Mouse (Mus musculus) hindbrain, embryonic 15.5 days (tissue): ENCODE results near the gene Odf3l1. TPM values are rescaled to one million over a fixed set of nuclear protein-coding genes. Genes with fewer than 3 reads are reported as not detected.

Experiments used
- ATAC-seq: fragments of 200-750 bp; cut with Nextera tagmentation; 2 replicates; pipeline ENCODE4 v1.8.0; 2017; ENCODE audit warnings: low read depth, moderate number of reproducible peaks, moderate TSS enrichment; ENCODE audit not compliant: low FRiP score
- H3K27ac ChIP-seq: fragments of 300-500 bp; sonication (generic); replicated peaks from 2 replicates; pipeline ENCODE4 v1.5.1; 2015; ENCODE audit warnings: mild to moderate bottlenecking, inconsistent platforms
- H3K27me3 ChIP-seq: fragments of 300-500 bp; sonication (generic); 2 replicates; pipeline ENCODE4 v1.6.1; 2015; ENCODE audit warnings: control low read depth, inconsistent platforms
- H3K36me3 ChIP-seq: fragments of 300-500 bp; sonication (generic); 2 replicates; pipeline ENCODE4 v1.6.1; 2015; ENCODE audit warnings: control low read depth, inconsistent platforms
- H3K4me1 ChIP-seq: fragments of 300-500 bp; sonication (generic); replicated peaks from 2 replicates; pipeline ENCODE4 v1.6.1; 2015; ENCODE audit warnings: control low read depth, inconsistent platforms
- H3K4me2 ChIP-seq: fragments of 300-500 bp; sonication (generic); 2 replicates; pipeline ENCODE4 v1.6.1; 2015; ENCODE audit warnings: moderate library complexity, mild to moderate bottlenecking, inconsistent platforms
- H3K4me3 ChIP-seq: fragments of 300-500 bp; sonication (generic); 2 replicates; pipeline ENCODE4 v1.5.1; 2015; ENCODE audit warnings: mild to moderate bottlenecking, inconsistent platforms
- H3K9ac ChIP-seq: fragments of 300-500 bp; sonication (generic); 2 replicates; pipeline ENCODE4 v1.6.1; 2015; ENCODE audit warnings: inconsistent platforms
- H3K9me3 ChIP-seq: fragments of 300-500 bp; sonication (generic); 2 replicates; pipeline ENCODE4 v1.6.1; 2016; ENCODE audit warnings: control low read depth, inconsistent platforms
- WGBS: fragments of 180-500 bp; shearing (Covaris S2); methylation state at CpG from one replicate; pipeline ENCODE4 v1.1.7; 2015; 5-methylcytosine and 5-hydroxymethylcytosine counted together
- polyA plus RNA-seq: library from polyadenylated mRNA; unstranded; fragments of >200 nt; fragmentation: Nextera tagmentation; extraction: Ambion mirVana; gene quantifications from 2 replicates; pipeline ENCODE4 v1.2.1, GENCODE M21; 2015

Odf3l1 gene
- polyA plus RNA-seq, 1 experiment from 2014 or later: 0.12 TPM

DNA sequence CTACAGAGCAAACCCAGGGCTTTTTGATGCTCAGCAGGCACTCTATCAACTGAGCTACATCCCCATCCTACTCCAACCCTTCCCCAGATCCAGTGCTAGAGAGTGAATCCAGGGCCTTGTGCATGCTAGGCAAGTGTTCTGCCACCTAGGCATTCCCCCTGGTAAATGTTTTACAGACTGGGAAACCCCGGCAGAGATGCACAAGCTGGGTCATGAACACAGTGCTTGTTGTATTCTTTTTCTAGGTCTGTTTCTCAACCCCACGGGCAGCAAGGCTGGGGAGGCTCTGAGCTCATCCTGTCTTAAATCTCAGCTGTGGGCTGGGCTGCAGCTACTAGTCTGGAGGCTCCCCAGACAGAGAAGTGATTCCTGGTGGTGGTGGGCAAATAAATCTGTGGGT, 1.6 kb downstream of the Odf3l1 start:
- ATAC-seq: no peak
- 59% methylated on average over 2 of the region's 2 CpGs for WGBS
- H3K27ac ChIP-seq: no peak overlapping the region
- no peak overlapping the region for H3K9ac ChIP-seq
- peaks cover 21% of the 10 kb centered on the region for H3K27me3 ChIP-seq
- no peaks in the 10 kb centered on the region for H3K9me3 ChIP-seq
- H3K4me3 ChIP-seq: no peak overlapping the region
- no peak overlapping the region for H3K4me2 ChIP-seq
- H3K36me3 ChIP-seq: no peaks in the 10 kb centered on the region
- peaks cover 15% of the 10 kb centered on the region for H3K4me1 ChIP-seq

DNA sequence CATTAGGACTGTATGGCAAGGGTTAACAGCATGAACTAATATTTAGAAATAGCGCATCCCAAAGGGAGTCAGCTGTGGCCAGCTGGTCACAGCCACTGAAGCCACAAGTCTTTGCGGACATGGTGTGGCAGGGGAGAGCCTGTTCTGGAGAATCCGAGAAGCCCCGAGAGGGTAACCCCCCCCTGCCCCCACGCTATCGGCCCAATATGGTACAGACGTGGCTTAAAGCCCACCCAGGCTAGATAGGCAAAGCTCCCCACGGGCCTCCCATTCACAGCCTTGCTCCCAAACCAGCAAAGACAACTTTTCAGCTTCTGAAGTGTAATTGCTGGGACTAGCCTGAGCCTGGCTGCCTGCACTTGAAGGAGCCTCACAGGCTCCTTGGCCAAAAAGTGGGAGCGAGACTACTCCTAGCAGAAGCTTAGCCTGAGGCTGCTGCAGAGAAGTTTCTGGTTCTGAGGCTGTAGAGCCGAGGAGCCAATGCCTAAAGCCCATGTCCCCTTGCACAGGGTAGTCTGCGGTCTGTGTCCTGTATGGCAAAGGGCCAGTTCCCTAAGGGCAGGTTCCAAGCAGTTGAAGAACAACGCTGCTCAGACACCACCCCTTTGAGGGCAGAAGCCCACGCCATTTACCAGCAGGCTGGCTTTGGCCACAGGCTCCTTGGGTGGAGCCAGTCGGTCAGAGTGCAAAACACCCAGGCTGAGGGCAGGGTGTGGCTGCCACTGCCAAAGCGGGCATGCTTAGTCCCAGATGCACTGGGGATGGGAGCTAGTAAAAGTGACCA, 3.8 kb downstream of the Odf3l1 start:
- no peaks in the 10 kb centered on the region for H3K9me3 ChIP-seq
- H3K27me3 ChIP-seq: peaks cover 19% of the 10 kb centered on the region
- no peak for ATAC-seq
- H3K9ac ChIP-seq: no peak overlapping the region
- no peaks in the 10 kb centered on the region for H3K36me3 ChIP-seq
- H3K4me3 ChIP-seq: no peak overlapping the region
- H3K4me1 ChIP-seq: peaks cover 13% of the 10 kb centered on the region
- no peak overlapping the region for H3K4me2 ChIP-seq
- WGBS: 65% methylated on average over 15 of the region's 15 CpGs
- H3K27ac ChIP-seq: no peak overlapping the region

DNA sequence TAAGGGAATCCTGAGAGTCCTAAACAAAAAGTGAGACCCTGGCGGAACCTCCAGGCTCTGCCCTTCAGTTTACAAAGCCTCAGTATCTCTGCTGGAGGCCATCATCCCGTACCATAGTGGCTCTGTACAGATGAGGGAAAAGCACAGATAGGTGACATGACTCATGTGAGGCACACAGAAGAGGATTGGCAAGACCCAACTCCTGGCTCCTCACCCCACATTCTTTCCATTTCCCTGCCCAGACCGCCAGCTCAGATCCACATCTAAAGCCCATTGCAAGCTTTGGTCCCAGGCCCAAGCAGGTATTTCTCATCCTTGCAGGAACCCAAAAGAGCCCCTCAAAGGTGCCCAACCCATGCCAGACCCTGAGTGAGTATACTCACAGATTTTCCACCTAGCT, 4.4 kb downstream of the Odf3l1 start:
- Histone ChIP-seq H3K9ac (no peak overlapping the region), H3K27me3 (peaks cover 14% of the 10 kb centered on the region), H3K4me1 (peaks cover 12% of the 10 kb centered on the region), H3K4me3 (no peak overlapping the region), H3K4me2 (no peak overlapping the region), H3K27ac (no peak overlapping the region), H3K9me3 (no peaks in the 10 kb centered on the region), H3K36me3 (no peaks in the 10 kb centered on the region)
- WGBS: 74% methylated on average over 3 of the region's 3 CpGs
- ATAC-seq: no peak

DNA sequence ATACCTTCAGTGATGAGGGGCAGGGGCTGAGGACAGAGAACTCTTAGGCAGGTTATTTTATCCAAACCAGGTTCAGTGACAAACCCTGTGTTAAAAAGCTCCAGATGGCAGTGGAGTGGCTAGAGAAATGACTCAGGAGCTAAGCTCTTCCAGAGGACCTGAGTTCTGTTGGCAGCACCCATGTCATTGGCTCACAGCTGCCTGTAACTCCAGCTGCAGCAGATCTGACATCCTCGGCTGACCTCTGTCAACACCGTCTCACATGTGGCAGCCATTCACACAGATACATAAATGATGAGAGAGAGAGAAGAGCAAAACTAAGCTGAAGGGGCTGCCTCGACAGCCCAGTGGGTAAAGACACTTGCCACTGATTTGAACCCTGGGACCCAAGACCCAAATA, 7.0 kb downstream of the Odf3l1 start:
- H3K9me3 ChIP-seq: no peaks in the 10 kb centered on the region
- no peaks in the 10 kb centered on the region for H3K4me1 ChIP-seq
- H3K4me3 ChIP-seq: no peak overlapping the region
- ATAC-seq: no peak
- WGBS: 72% methylated on average over 3 of the region's 3 CpGs
- no peak overlapping the region for H3K4me2 ChIP-seq
- H3K9ac ChIP-seq: no peak overlapping the region
- H3K27ac ChIP-seq: no peak overlapping the region
- H3K27me3 ChIP-seq: no peaks in the 10 kb centered on the region
- no peaks in the 10 kb centered on the region for H3K36me3 ChIP-seq

DNA sequence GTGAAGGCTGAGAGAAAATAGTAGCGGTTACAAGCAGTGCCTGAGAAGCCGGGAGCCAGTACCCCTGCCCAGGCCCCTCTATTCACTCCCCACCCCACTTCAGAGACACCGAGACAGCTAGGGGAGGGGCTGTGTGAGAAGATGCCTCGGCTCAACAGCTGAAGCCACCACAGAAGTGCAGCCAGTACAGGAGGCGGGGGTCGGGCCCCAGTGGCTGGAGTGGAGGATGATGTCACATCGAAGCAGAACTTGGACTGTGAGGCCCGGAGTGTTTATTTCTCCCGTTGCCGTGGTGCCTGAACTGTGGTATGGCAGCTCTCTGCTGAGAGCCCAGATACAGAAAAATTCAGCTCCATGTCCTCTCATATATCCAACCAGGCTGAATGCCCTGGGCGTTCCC, 12.7 kb downstream of the Odf3l1 start:
- Histone ChIP-seq H3K9ac (no peak overlapping the region), H3K4me3 (no peak overlapping the region), H3K27ac (no peak overlapping the region), H3K9me3 (no peaks in the 10 kb centered on the region), H3K36me3 (no peaks in the 10 kb centered on the region), H3K27me3 (no peaks in the 10 kb centered on the region), H3K4me2 (no peak overlapping the region), H3K4me1 (peaks cover 6% of the 10 kb centered on the region)
- WGBS: 33% methylated on average over 11 of the region's 11 CpGs
- peak; percentile 68; the same call in 1 of the 2 replicates for ATAC-seq

DNA sequence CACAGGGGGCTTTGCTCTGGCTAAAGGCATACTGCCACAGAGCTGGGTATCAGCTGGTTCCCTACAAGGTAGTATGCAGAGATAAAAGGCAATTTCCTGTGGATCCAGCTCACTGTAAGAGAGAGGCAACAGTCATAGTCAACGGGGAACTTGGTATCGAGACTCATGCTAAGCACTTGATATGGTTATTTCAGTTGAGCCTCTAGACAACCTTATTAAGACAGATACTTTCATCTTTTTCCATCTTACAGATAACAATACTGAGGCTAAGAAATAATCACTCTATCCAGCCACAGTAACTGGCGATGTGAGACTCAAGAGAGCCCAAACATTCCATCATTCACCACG, 13.6 kb downstream of the Odf3l1 start:
- no peak overlapping the region for H3K9ac ChIP-seq
- H3K27ac ChIP-seq: no peak overlapping the region
- no peaks in the 10 kb centered on the region for H3K9me3 ChIP-seq
- no peak overlapping the region for H3K4me2 ChIP-seq
- WGBS: 84% methylated on average over 4 of the region's 4 CpGs
- no peak overlapping the region for H3K4me3 ChIP-seq
- H3K4me1 ChIP-seq: peaks cover 6% of the 10 kb centered on the region
- no peaks in the 10 kb centered on the region for H3K36me3 ChIP-seq
- no peak for ATAC-seq
- H3K27me3 ChIP-seq: no peaks in the 10 kb centered on the region

DNA sequence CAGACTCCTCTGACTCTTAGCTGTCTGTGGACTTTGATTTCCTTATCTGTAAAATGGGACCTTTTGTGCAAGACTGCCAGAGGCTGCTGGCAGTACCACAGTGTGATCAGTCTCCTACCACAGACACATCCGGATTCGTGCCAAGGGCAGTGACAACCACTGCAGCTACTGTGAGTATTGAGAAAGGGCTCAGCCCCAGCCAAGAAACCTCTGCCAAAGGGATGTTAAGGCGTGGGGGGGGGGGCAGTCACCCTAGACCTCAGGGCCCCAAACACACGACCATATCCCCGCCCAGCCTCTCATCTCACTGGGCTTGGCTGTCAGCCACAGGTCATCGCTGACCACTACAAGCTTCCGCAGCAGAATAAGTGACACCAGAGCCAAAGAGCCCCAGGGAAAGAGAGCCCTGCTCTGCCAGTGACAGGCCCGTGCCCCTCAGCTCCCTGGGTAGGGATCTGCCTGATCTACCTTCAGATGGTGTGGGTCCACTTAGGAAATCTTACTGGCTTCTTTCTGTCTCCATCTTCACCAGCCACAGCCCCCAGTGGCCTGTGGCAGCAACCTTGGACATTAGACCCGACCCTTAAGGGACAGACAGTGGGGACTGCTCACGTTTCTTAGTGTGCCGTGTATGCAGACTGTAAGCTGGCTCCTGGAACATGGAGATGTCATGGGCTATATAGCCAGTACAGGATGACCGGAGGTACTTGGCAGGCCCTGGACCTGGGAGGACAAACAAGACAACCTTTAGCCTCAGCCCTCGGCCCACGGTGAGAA, 14.2 kb downstream of the Odf3l1 start:
- Histone ChIP-seq H3K4me1 (peaks cover 6% of the 10 kb centered on the region), H3K4me3 (no peak overlapping the region), H3K9me3 (no peaks in the 10 kb centered on the region), H3K36me3 (no peaks in the 10 kb centered on the region), H3K27ac (no peak overlapping the region), H3K4me2 (no peak overlapping the region), H3K27me3 (no peaks in the 10 kb centered on the region), H3K9ac (no peak overlapping the region)
- 74% methylated on average over 14 of the region's 14 CpGs for WGBS
- ATAC-seq: no peak

DNA sequence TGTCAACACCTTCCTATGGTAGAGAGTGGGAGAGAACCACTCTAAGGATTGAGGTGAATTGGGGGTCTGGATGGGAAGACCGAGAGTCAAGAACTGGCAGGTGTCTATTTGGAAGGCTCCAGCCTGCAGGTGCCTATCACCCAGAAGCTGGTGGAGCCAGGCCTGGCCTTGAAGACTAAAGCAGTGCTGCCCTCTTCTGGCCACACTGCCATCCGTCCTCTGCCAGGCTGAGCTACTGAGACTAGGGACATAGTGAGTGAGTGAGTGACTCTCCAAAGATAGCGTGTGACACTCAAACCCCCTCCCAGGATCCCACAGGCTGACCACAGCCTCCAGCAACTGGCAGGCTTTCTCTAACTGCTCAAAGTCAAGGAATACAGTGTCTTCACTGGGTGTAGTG, 17.0 kb downstream of the Odf3l1 start:
- Histone ChIP-seq H3K27ac (no peak overlapping the region), H3K9me3 (no peaks in the 10 kb centered on the region), H3K36me3 (no peaks in the 10 kb centered on the region), H3K4me2 (no peak overlapping the region), H3K4me3 (no peak overlapping the region), H3K27me3 (no peaks in the 10 kb centered on the region), H3K9ac (no peak overlapping the region), H3K4me1 (peaks cover 27% of the 10 kb centered on the region)
- ATAC-seq: peak; percentile 54; the same call in 1 of the 2 replicates
- 16% methylated on average over 3 of the region's 3 CpGs for WGBS

DNA sequence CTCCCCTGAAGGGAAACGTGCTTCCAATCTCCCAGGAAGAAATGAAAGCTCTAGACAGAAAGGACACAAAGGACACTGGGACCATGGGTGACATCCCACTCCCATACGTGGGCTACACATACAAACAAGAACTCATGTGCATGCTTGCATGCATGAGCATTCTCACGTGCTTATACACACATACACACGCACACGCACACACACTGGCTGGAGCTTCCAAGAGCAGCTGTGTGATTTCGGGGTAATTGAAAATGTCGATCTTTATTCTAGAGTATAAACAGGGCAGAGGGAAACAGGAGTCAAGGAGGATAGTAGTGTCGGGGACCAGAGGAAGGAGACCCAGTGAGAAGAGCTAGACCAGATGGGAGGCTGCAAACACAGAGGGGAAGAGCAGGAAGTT, 19.8 kb downstream of the Odf3l1 start:
- peak overlapping the region; percentile 54 for H3K27ac ChIP-seq
- no peak overlapping the region for H3K9ac ChIP-seq
- WGBS: 46% methylated on average over 8 of the region's 8 CpGs

DNA sequence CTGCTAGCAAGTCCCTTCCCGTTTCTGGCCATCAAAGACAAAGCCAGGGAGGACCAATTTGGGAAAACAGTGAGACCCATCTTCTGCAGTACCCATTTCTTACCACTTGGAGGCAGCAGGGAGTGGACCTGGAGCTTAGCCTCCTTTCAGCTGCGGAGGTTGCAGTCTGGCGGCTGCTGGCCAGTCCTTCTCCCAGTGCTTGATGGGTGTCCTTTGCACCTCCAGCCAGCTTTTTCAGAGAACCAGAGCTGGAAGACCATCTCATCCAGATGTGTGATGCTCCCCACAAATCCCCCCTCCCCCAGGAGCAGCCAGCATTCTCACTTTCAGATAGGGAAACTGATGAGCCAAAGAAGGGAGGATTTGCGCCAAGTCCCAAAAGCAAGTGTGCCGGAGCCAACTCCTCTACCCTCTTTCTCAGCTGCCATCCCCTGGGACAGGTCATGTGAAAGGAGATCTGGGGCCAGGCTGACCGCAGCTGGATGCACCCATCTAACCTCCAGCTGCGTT, 20.7 kb downstream of the Odf3l1 start:
- Histone ChIP-seq H3K9me3 (no peaks in the 10 kb centered on the region), H3K4me2 (no peak overlapping the region), H3K4me1 (peaks cover 37% of the 10 kb centered on the region), H3K4me3 (no peak overlapping the region), H3K27me3 (no peaks in the 10 kb centered on the region), H3K27ac (peak overlapping the region; percentile 54; the same call in 1 of the 2 replicates), H3K36me3 (no peaks in the 10 kb centered on the region), H3K9ac (no peak overlapping the region)
- WGBS: 38% methylated on average over 7 of the region's 7 CpGs
- no peak for ATAC-seq

More for the DNA sequence above, 19.8 kb downstream of the Odf3l1 start:
- Histone ChIP-seq H3K4me1 (peaks cover 37% of the 10 kb centered on the region), H3K27me3 (no peaks in the 10 kb centered on the region), H3K9me3 (no peaks in the 10 kb centered on the region), H3K4me2 (no peak overlapping the region), H3K4me3 (no peak overlapping the region), H3K36me3 (no peaks in the 10 kb centered on the region)
- ATAC-seq: no peak

DNA sequence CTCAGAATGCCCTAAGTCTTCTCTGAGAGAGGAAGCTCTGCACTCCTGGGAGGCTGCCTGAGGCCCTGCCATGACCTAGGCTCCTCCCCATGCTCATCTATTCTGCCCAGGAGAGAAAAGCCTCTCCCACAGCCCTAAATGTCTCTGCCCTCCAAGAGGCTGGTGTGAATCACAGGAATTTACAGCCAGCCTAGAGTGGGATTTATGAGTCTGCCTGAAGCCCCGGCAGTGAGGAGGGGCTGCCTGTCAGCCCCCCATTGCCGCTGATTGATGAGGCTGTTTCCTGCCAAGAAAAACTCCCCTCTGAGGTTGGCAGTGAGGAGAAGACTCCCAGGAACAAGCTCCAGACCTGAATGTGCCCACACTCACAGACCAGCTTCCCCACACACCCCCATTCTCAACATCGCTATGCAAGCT, 22.2 kb downstream of the Odf3l1 start:
- Histone ChIP-seq H3K27ac (peak overlapping the region; percentile 49), H3K9me3 (no peaks in the 10 kb centered on the region), H3K4me2 (no peak overlapping the region), H3K4me3 (no peak overlapping the region), H3K36me3 (no peaks in the 10 kb centered on the region), H3K27me3 (no peaks in the 10 kb centered on the region), H3K4me1 (peaks cover 37% of the 10 kb centered on the region), H3K9ac (no peak overlapping the region)
- peak; percentile 53 for ATAC-seq
- 35% methylated on average over 3 of the region's 3 CpGs for WGBS

DNA sequence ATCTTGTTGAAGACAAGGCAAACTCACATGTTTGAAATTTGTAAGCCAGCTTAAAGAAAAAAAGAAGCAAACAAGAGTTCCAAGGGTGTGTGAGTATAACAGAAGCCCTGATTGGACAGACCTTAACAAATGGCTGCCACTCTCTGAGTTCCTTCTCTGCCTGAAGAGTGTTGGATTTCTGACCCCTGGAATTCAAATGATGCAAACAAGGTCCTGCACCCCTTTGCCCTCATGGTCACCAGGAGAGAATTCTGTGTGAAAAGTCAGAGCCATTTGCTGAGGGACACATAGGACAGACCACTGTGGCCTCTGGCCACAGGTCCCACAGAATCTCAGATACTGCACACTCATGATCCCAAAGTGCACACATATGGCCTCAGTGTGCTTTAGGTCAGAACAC, 22.6 kb downstream of the Odf3l1 start:
- H3K9ac ChIP-seq: no peak overlapping the region
- no peak for ATAC-seq
- no peak overlapping the region for H3K4me2 ChIP-seq
- peak overlapping the region; percentile 49 for H3K27ac ChIP-seq
- peaks cover 37% of the 10 kb centered on the region for H3K4me1 ChIP-seq
- H3K27me3 ChIP-seq: no peaks in the 10 kb centered on the region
- no peak overlapping the region for H3K4me3 ChIP-seq
- H3K36me3 ChIP-seq: no peaks in the 10 kb centered on the region
- H3K9me3 ChIP-seq: no peaks in the 10 kb centered on the region
